Mouse (Mus musculus) cerebellum, adult 8-10 months (tissue): Measurements from ENCODE around the gene Fam178b.
A peak's percentile ranks its signal among the peaks of the same experiment; 100 is the strongest.

Experiments
- DNase-seq: peaks from one replicate; pipeline ENCODE4 v3.0.0; 2022

Gene Fam178b

DNA sequence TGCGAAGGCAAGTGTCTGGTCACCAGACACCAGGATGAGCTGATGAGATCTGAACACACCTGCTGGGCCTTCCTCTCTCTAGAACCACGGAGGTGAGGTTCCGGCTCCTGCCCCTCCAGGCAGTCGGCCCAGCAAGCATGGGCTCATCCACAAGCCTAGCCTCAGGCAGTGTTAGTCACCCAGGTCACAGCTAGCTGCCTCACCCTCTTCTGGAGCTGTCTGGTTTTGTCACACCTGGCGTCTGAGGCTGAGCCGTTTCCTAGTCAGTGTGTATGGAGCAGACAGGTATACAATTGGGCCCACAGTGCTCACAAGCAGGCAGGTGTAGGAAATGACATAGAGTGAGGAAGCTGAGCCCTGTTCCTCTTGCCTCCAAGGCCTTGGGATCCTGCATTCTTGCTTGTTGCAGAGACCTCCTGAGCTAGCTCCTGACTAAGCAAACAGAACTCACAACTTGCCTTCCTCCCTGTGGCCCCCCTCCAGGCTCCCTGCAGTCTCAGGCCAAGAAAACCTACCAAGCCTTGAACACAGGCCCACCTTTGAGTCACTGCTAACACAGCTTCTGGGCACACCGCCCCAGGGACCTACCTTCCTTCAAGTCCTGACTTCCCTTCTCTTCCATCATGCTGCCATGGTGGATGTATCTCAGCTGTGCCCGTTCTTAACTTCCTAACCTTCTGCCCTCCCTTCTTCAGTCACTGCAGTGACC, 99.4 kb downstream of the Fam178b start:
- DNase-seq: no peak

- no peak for DNase-seq
Observed at GRCm38 (mm10) chr1:36582211-36582610, 100.8 kb downstream of the Fam178b start.

DNA sequence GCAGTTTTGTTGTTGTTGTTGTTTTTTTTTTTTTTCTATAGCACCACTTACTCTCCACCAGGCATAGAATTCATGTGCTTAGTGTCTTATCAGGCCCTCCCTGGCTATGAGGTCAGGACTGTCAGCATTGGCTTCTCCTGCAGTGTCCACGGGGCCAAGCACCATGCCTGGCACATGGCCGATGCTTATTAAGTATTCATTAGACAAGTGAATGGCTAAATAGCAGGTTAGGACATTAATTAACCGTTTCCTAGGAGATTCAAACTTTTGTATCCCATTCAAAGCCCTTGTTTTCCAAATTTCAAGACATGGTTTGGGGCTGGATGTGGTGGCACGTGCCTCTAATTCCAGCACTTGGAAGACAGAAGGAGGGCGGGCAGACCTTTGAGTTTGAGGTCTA, 101.7 kb downstream of the Fam178b start:
- DNase-seq: no peak

- peak; percentile 54 for DNase-seq
Observed at GRCm38 (mm10) chr1:36580384-36581207, 102.4 kb downstream of the Fam178b start.

DNA sequence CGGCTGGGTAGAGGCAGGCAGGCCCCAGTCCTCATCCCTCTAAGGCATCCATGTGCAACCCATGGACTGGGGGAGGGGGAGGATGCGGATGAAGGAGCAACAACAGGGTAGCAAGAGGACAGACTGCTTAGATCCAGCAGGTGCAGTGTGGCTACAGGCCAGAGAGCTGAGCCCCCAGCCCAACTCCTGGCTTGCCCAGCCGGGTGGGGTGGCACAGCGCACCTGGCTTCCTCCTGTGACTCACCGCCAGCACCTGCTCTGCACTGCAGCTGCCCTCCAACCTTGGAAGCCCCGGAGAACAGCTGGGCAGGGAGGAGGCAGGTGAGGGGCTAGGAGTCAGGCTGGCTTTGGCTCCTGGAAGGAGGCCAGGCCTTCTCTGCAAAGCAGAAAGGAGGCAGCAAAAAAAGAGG, 103.0 kb downstream of the Fam178b start:
- no peak for DNase-seq

DNA sequence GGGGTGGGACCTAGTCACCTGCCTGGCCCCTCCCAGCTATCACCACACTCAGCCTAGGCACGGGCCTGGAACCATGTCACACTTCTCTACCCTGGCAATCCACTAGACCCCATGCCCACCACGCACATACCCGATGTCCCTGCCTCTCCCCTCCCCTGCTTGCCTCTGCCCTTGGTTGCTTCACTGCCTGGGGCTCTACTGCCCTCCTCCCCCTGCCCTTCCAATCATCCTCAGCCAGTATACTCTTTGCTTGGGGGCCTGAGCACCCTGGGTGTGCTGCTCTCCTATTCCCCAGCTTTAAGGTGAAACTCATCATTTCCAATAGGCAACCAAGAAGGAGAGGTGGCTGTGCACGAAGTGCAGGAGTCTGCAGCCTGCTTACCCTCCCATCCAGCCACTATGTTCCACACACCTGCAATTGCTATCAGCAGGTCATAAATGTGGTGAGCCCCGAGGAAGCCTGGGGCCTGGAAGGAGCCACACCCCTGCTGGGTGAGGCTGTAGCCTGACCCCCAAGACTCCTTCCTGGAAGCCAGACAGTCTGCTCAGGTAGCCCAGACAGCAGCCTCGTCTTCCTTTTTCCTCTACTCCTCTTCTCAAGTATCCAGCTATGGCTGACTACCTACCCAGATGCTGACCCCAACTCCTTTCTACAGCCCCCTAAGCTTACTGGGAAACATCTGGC, 105.8 kb downstream of the Fam178b start:
- no peak for DNase-seq

DNA sequence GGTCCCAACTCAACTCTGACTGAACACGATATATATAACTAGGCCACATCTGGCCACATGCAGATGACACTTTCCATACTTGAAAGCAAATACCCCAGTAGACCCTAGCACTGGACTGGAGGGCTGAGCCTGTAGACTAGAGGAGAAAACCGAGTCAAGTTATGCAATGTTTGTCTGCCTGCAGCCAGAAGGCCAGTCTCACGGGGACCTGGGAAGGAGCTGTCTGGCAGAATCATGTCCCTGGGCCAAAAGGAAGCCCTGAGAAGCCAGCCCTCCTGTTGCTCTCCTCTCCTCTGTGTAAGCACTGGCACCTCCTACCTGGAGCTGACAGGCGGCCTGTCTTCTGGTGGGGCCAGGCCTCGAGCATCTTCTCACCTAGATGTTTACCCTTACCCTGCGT, 107.6 kb downstream of the Fam178b start:
- no peak for DNase-seq

- DNase-seq: no peak
Observed at GRCm38 (mm10) chr1:36574196-36574955, 108.6 kb downstream of the Fam178b start.

GRCm38 (mm10) chr1:36573524-36573923, 109.5 kb downstream of the Fam178b start:
- no peak for DNase-seq

GRCm38 (mm10) chr1:36572709-36573108, 110.3 kb downstream of the Fam178b start:
- DNase-seq: no peak

GRCm38 (mm10) chr1:36572140-36572700, 110.8 kb downstream of the Fam178b start:
- DNase-seq: no peak

- DNase-seq: no peak
Observed at GRCm38 (mm10) chr1:36571627-36572026, 111.4 kb downstream of the Fam178b start.

GRCm38 (mm10) chr1:36570320-36570719, 112.7 kb downstream of the Fam178b start:
- DNase-seq: no peak

GRCm38 (mm10) chr1:36569694-36570276, 113.2 kb downstream of the Fam178b start:
- no peak for DNase-seq

DNA sequence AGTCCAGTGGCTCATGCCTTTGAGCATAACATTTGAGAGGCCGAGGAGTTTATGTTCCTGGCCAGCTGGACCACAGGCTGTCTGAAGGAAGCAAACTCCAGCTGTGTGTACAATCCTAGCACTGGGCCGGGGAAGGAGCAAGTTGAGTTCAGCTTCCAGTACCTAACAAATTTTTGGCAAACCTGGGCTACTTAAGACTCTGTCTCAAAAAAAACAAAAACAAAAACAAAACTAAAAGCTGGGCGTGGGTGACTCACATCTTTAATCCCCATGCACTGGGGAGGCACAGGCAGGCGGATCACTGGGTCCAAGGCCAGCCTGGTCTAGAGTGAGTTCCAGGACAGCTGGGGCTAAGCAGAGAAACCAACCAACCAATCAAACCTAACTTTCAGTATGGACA, 114.2 kb downstream of the Fam178b start:
- DNase-seq: no peak

DNA sequence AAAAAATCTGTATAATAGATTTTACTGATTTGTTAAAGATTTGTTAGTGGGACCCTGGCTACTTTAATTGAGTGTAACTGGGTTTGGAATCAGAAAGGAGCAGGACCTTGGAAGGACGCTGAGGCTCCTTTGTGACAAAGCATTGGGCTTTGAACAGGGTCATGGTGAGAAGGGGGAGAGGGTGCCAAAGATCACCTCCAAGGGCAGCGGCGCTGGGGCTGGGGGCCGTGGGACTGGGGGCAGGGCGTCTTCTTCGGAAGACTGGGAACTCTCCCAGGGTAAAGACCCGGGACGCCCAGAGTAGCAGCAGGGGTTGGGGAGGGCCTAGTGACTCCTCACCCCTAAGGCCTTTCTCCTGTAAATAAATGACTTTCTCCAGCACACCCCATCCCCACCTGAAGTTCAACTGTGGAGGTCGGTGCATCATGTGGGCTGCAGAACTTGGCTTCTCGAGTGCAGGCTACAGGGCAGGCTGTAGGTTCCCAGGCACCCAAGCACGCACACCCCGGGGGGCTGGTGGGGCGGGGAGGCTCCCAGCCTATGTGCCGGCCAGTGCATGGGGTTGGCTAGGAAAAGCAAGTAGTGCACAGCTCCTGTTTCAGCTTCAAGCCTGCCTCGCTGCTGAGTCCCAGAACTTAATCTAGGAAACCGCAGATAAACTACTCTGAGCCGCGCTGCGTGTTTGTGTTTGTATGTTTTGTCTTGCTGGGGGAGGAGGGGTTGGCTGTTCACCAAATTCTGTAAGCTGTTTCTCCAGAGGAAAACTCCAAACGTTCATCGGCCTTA, 115.0 kb downstream of the Fam178b start:
- DNase-seq: no peak

DNA sequence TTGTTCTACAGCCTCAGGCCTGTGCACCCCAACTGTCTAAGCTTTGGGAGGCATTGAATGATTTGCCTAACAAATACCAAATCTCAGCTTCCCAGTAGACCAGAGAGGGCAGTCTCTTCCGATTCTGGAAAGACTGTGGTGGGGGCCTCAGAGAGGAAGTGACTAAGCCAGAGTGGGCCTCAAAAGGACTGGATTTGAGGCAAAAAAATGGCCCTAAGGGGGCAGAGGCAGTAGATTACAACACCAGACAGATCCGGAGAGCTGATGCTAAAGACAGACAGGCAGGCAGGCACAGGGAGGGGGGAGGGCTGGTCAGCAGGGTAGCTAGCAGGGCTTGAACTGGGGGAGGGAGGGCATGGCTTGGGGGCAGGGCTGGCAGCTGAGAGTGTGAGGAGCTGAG, 116.6 kb downstream of the Fam178b start:
- DNase-seq: no peak

- no peak for DNase-seq
Observed at GRCm38 (mm10) chr1:36564101-36564500, 118.9 kb downstream of the Fam178b start.

DNA sequence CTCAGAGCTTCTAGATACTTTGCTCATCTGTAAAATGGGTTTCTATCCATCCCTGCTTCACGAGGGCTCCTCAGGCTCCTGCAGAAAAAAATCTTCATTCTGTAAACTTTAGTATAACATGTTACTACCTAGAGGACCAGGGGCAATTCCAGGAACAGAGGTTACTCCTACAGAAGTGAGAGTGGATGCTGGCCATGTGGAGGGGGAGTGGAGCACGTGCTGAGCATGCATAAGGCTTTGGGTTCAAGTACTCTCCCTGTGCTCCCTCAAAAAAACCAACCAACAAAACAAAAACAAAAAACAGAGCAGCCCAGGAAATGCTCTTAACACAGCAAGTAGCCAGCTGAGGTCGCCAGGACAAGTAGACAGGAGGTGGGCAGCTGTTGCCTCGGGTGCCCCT, 119.4 kb downstream of the Fam178b start:
- no peak for DNase-seq

DNA sequence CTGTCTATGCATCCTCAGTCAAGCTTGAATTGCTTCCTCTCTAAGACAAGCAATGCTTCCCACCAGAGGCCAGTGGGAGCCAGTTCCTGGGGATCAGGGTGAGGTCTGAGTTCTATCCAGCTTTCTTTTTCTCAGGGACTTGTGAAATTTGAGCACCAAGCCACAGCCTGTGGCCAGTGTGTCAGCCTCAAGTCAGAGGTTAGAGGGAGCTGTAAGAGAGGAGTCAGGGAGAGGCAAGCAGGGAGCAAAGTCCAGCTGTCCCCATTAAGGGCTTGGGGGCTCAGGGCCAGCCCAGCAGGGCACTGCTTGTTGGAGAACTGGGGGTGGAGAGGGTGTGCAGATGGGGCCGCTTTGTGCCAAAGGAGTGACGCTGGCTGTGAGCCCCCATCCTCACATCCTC, 119.8 kb downstream of the Fam178b start:
- DNase-seq: no peak

DNA sequence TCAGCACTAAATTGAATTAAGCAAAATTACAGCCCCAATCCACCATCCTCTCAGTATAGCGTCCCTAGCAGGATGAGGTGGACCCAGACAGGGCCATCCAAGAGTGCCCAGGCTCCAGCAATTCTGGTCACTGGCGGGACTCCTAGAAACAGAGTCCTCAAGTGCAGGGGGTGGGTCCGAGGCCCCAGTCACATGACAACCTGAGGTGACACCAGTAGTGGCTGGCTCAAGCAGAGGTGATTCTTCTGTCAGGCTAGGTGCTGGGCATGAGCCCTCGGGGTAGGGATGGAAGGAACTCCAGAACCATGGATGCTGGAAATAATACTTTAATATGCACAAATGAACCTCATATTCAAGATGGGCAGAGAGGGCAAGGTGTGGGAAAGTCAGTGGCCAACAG, 120.6 kb downstream of the Fam178b start:
- DNase-seq: no peak
